Mouse (Mus musculus): ENCODE data around the gene Col23a1.
A peak's percentile ranks its signal among the peaks of the same experiment; 100 is the strongest.

Gene Col23a1

GRCm38 (mm10) chr11:51542424-51542823 lies 252.7 kb downstream of the Col23a1 start:
- no peak for DNase-seq (ENCODE audit: low spot score)

DNA sequence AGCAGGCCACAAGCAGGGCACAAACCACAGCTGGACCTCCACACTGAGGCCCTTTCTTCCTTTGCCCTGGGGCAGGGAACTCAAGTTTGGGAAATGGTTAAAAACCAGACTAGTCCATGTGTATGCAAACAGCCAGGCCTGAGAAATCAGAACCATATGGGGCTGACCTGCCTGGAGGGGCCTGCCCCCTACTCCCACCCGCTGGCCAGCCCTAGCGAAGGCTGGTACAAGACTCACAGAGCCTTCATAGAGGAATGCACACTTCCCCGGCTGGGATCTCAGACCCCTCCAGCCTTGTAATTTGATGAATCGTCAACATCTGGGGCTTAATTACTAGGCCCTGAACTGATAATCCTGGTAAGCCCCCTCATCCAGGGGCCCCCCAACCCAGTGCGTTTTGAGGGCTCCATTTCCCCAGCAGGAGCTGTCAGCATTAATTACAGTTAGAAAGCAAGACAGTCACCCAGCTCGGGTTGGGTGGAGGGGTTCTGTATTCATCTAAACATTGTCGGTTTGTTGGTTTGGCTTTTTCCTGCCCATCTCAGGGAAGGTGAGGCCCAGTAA lies 253.8 kb downstream of the Col23a1 start:
- no peak for DNase-seq (ENCODE audit: low spot score)

DNA sequence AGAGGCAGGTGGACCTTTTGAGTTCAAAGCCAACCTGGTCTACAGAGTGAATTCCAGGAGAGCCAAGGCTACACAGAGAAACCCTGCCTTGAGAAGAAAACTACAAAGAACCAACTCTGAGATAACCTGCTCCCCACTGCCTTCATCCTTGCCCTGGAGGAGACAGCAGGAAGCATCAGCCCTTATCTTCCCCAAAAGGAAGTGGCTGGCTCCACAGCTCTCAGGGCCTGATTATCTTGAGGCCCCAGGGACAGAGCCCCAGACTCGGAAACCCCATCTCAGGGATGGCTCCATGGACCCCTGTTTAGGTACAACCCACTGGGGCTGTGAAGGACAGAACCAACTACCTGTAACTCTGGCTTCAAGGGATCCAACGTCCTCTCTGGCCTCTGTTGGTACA lies 254.7 kb downstream of the Col23a1 start:
- DNase-seq (ENCODE audit: low spot score): no peak

- DNase-seq (ENCODE audit: low spot score): no peak
These were observed 256.1 kb downstream of the Col23a1 start for GRCm38 (mm10) chr11:51545811-51546210.

GRCm38 (mm10) chr11:51551253-51551652 lies 261.5 kb downstream of the Col23a1 start:
- no peak for DNase-seq (ENCODE audit: low spot score)

DNA sequence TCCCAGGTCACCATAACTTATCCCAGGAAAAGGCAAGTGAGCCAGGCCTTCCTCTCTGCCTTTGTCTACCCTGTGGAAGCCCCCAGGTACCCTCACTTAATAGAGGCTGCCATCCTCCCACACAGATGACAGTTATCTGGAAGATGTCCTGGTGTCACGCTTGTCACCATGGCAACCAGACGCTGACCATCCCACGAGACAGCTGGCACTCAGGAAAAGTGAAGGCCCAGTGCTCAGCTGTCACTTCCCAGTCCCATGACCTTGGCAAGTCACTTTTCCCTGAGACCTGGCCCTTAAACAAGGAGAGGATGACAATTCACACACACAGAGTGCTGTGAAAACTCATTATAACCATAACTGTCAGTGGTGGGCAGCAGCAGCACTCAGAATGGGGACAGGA lies 262.4 kb downstream of the Col23a1 start:
- no peak for DNase-seq (ENCODE audit: low spot score)

DNA sequence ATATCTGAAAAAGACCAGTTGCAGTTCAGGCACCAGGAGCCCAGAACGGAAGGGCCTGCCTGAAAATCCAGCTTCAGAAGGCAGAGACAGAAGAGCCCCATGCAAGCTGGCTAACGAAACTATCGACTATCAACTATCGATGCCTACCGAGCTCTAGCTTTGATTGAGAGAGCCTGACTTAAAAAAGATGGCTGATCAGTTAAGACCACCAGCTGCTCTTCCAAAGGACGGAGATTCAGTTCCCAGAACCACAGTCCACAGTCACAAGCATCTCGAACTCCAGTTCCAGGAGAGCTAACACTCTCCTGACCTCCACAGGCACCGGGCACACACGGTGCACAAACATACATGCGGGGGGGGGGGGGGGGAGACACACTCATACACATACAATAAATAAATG lies 264.9 kb downstream of the Col23a1 start:
- DNase-seq (ENCODE audit: low spot score): no peak

GRCm38 (mm10) chr11:51555066-51555465 lies 265.3 kb downstream of the Col23a1 start:
- no peak for DNase-seq (ENCODE audit: low spot score)

DNA sequence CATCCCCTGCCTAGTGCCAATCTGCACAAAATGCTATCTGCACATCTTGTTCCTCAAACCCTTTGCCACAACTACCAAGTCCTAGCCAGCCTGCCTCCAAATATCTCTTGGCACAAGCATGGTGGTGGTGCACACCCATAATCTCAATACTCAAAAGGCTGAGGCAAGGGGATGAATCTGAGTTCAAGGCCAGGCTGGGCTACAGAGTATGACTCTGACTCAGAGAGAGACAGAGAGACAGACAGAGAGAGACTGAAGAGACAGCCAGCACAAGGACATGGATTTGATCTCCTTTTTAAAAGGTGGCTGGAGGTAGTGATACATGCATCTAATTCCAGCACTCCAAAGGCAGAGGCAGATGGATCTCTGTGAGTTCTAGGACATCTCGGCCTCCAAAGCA lies 273.6 kb downstream of the Col23a1 start:
- DNase-seq (ENCODE audit: low spot score): no peak

- DNase-seq (ENCODE audit: low spot score): no peak
These were observed 275.3 kb downstream of the Col23a1 start for GRCm38 (mm10) chr11:51565062-51565461.

GRCm38 (mm10) chr11:51565951-51566350 lies 276.2 kb downstream of the Col23a1 start:
- no peak for DNase-seq (ENCODE audit: low spot score)

GRCm38 (mm10) chr11:51568801-51569200 lies 279.1 kb downstream of the Col23a1 start:
- no peak for DNase-seq (ENCODE audit: low spot score)

DNA sequence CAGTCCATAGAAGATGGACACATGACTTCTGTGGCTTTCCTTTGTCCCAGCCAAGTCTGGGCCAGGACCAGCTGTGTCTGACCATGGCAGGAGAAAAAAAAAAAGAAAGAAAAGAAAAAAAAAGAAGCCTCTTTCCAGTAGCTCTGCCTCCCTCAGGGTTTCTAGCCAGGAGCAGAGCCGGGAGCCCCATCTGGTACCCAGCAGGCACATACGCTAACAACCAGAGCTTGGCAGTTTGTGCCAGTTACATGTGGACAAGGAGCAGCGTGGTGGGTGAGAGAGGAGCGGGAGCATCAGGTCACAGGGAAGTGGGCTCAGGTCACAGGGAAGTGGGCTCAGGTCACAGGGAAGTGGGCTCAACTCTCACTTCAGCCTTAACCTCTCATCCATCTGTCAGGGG lies 286.7 kb downstream of the Col23a1 start:
- DNase-seq (ENCODE audit: low spot score): no peak

GRCm38 (mm10) chr11:51577587-51577986 lies 287.9 kb downstream of the Col23a1 start:
- DNase-seq (ENCODE audit: low spot score): no peak

GRCm38 (mm10) chr11:51579024-51579423 lies 289.3 kb downstream of the Col23a1 start:
- DNase-seq (ENCODE audit: low spot score): no peak

DNA sequence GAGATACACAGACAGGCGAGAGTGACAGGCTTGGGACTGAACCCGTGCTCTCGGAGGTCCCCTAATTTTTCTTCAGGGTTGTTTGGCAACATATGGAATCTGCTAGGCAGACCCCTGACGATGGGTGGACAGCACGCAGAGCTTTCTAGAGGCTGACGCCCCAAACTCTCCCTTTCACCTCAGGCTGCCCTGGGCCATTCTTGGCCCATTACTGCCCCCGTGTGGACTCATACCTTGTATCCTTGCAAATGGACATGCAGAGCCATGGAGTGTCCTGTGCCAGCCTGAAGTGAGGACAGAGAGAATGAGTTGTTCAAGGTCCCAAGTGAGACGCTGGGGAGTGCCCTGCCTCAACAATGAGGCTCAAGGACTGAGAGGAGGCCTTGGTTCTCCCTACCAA lies 293.0 kb downstream of the Col23a1 start:
- DNase-seq (ENCODE audit: low spot score): peak; percentile 56

- DNase-seq (ENCODE audit: low spot score): no peak
These were observed 294.3 kb downstream of the Col23a1 start for GRCm38 (mm10) chr11:51584057-51584430.

GRCm38 (mm10) chr11:51584431-51585248 lies 294.9 kb downstream of the Col23a1 start, which contains the start of gene Phykpl:
Gene Phykpl, plus strand, starts transcription at chr11:51584757.
- DNase-seq (ENCODE audit: low spot score): peak; percentile 92

DNA sequence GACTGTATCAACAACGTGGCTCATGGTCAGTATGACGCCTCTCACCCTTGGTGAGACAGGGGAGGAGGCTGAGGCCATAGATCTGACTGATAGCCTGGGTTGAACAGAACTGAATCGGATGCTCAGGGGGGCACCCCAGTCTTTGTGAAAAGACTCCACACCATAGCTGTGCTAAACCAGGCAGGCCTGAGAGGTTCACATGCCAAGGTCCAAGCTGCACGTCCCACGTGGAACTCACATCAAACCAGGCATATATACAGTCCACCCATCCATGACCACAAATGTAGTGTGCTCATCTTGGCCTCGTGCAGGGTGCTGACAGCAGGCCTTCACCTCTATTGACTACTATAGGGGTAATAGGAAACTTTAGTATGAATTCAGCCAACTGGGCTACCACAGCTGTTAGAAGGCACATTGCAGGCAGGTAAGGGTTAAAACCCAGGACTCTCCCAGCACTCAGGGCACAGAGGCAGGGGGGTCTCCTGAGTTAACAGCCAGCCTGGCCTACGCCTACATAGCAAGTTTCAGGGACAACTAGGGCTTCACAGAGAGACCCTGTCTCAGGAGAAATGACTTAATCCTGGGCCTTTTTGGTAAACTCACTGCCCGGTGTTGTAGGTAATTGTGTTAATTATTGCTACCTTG lies 296.0 kb downstream of the Col23a1 start:
- DNase-seq (ENCODE audit: low spot score): no peak

- DNase-seq (ENCODE audit: low spot score): no peak
These were observed 296.7 kb downstream of the Col23a1 start for GRCm38 (mm10) chr11:51586411-51586810.

GRCm38 (mm10) chr11:51587059-51587458 lies 297.3 kb downstream of the Col23a1 start:
- no peak for DNase-seq (ENCODE audit: low spot score)

GRCm38 (mm10) chr11:51588833-51589232 lies 299.1 kb downstream of the Col23a1 start:
- DNase-seq (ENCODE audit: low spot score): no peak

DNA sequence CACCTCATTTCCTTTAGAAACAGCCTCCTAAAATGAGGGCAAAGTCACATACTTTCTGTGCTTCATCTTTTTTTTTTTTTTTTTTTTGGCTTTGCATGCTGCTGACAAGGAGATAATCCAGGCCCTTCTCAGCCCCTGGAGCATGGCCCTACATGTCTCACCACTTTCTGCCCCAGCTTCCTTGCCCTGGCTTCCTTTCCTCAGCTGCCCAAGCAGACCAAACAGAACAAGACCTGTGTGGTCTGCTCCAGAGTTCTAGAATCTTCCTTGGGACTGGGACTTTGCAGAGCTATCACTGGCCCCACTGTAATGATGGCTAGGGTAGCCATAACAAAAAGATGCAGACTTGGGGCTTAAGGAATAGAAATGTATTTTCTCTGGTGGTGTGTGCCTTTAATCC lies 300.3 kb downstream of the Col23a1 start:
- no peak for DNase-seq (ENCODE audit: low spot score)
